Mouse (Mus musculus): ENCODE measurements at regions not wholly inside any gene's neighbourhood (a gene's known extent, or its start where the extent isn't known, plus 50 kb on each side); places are given as distances from the start of the nearest gene placed in this dataset.

GRCm38 (mm10) chr19:52878812-52879502, 161.1 kb downstream of the Xpnpep1 start:
- in situ Hi-C loops (cut with MboI, MseI): no loop called here

GRCm38 (mm10) chr19:52866635-52867034, 173.4 kb downstream of the Xpnpep1 start:
- in situ Hi-C loops (cut with MboI, MseI): no loop called here

- in situ Hi-C loops (cut with MboI, MseI): no loop called here
Measured at GRCm38 (mm10) chr19:52861576-52861975, 178.4 kb downstream of the Xpnpep1 start.

- in situ Hi-C loops (cut with MboI, MseI): no loop called here
Measured at GRCm38 (mm10) chr19:52854068-52854682, 185.8 kb downstream of the Xpnpep1 start.

- in situ Hi-C loops (cut with MboI, MseI): loop anchor here (10.0 kb wide), 1 partner anchor 1531 kb away; no protein-coding TSS in a partner anchor
Measured at GRCm38 (mm10) chr19:52816202-52816601, 223.8 kb downstream of the Xpnpep1 start.

GRCm38 (mm10) chr19:52812046-52812445, 228.0 kb downstream of the Xpnpep1 start:
- in situ Hi-C loops (cut with MboI, MseI): loop anchor here (10.0 kb wide), 1 partner anchor 1527 kb away; no protein-coding TSS in a partner anchor

- in situ Hi-C loops (cut with MboI, MseI): no loop called here
Measured at GRCm38 (mm10) chr19:52788802-52789201, 251.2 kb downstream of the Xpnpep1 start.

- in situ Hi-C loops (cut with MboI, MseI): no loop called here
Measured at GRCm38 (mm10) chr19:52768761-52769388, 271.1 kb downstream of the Xpnpep1 start.

- in situ Hi-C loops (cut with MboI, MseI): no loop called here
Measured at GRCm38 (mm10) chr19:52768117-52768516, 271.9 kb downstream of the Xpnpep1 start.

- in situ Hi-C loops (cut with MboI, MseI): no loop called here
Measured at GRCm38 (mm10) chr19:52738946-52739345, 301.1 kb downstream of the Xpnpep1 start.

GRCm38 (mm10) chr19:52721776-52722175, 318.2 kb downstream of the Xpnpep1 start:
- in situ Hi-C loops (cut with MboI, MseI): no loop called here

- in situ Hi-C loops (cut with MboI, MseI): no loop called here
Measured at GRCm38 (mm10) chr19:52715359-52715758, 324.7 kb downstream of the Xpnpep1 start.

GRCm38 (mm10) chr19:52707679-52708078, 332.3 kb downstream of the Xpnpep1 start:
- in situ Hi-C loops (cut with MboI, MseI): no loop called here

GRCm38 (mm10) chr19:52661009-52661408, 379.0 kb downstream of the Xpnpep1 start:
- in situ Hi-C loops (cut with MboI, MseI): no loop called here

GRCm38 (mm10) chr19:52647066-52648046, 383.3 kb downstream of the Ins1 start:
- in situ Hi-C loops (cut with MboI, MseI): no loop called here

- in situ Hi-C loops (cut with MboI, MseI): no loop called here
Measured at GRCm38 (mm10) chr19:52640228-52640627, 376.1 kb downstream of the Ins1 start.

GRCm38 (mm10) chr19:52632501-52632900, 368.4 kb downstream of the Ins1 start:
- in situ Hi-C loops (cut with MboI, MseI): loop anchor here (10.0 kb wide), 1 partner anchor 1618 kb away; no protein-coding TSS in a partner anchor

- in situ Hi-C loops (cut with MboI, MseI): no loop called here
Measured at GRCm38 (mm10) chr19:52624310-52624709, 360.2 kb downstream of the Ins1 start.

- in situ Hi-C loops (cut with MboI, MseI): no loop called here
Measured at GRCm38 (mm10) chr19:52623496-52623895, 359.4 kb downstream of the Ins1 start.

GRCm38 (mm10) chr19:52613353-52613752, 349.3 kb downstream of the Ins1 start:
- in situ Hi-C loops (cut with MboI, MseI): no loop called here

GRCm38 (mm10) chr19:52606859-52607258, 342.8 kb downstream of the Ins1 start:
- in situ Hi-C loops (cut with MboI, MseI): no loop called here

Data from T-helper 2 cell (primary cell).